Mouse (Mus musculus): Measurements from ENCODE around the gene Cldn34b4. TPM values are rescaled to one million over a fixed set of nuclear protein-coding genes. Genes with fewer than 3 reads are reported as not detected.

Cldn34b4 gene
- not detected in 2 replicates for polyA plus RNA-seq (2015; fragmentation: Nextera tagmentation; extraction: Ambion mirVana)

GRCm38 (mm10) chrX:76393050-76393449 lies at the start of gene Cldn34b4:
Cldn34b4 (plus strand) TSS chrX:76393350.
- H3K27ac ChIP-seq (replicated peaks), result no peak within 1 kb of the TSS
- no peaks in the 10 kb centered on the region for H3K27me3 ChIP-seq
- H3K9ac ChIP-seq, result no peak within 1 kb of the TSS
- H3K4me3 ChIP-seq, result no peak within 1 kb of the TSS
- H3K36me3 ChIP-seq, result no peaks in the 10 kb centered on the region
- no peak for ATAC-seq (ENCODE audit: low FRiP score, low read depth)
- H3K9me3 ChIP-seq, result no peaks in the 10 kb centered on the region
- H3K4me1 ChIP-seq (replicated peaks), result no peaks in the 10 kb centered on the region
- H3K4me2 ChIP-seq, result no peak within 1 kb of the TSS
- 92% methylated on average over 3 of the region's 3 CpGs for WGBS

Other genes starting within 250 kb of the Cldn34b4 start
- gene Cldn34b3, start 129.0 kb upstream of the Cldn34b4 start, polyA plus RNA-seq (2015; fragmentation: Nextera tagmentation; extraction: Ambion mirVana), result not detected in 2 replicates
- gene Cldn34d, start 209.6 kb downstream of the Cldn34b4 start, polyA plus RNA-seq (2015; fragmentation: Nextera tagmentation; extraction: Ambion mirVana), result not detected in 2 replicates

All from hindbrain, embryonic 15.5 days (tissue).